Mouse (Mus musculus): ENCODE measurements around the gene Fcna.

The Fcna gene

DNA sequence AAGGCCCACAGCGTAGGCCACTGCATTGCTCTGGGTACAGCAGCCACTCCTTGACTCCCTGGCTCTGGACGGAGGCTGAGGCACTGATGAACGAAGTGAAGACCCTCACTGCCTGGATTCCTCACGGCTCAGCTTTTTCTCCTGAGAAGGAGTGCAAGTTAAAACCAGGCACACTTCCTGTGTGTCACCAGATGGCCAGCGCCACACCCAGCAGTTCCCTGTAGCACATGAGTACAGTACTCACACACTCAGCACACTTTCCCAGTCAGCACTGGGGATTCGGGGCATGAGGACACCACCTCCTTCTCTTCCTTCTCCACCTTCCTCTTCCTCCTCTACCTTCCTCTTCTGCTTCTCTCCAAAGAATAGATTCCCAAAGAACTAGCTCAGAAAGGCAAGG is at the start of gene Fcna:
TSS of gene Fcna (minus strand) at position 220 of the 400 bp plus-strand sequence.
- no peak for DNase-seq

DNA sequence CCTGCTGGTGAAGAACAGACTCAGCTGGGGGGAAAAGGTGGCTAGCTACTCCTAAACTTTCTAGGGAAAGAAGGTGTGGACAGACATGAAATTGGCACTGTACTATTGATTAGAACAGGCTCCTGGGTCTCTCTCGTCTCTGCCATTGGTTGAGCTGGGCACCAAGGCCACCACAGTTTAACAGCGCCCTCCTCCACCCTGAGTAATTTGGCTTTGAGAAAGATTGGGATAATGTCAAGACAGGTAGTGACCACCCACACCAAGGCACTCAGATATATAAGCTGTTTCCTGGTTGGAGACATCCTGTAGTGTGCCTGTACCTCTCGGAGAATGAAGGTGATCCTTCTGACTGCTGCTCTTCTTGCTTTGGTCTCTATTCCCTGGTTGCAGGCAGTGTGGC is 48.7 kb upstream of the Fcna start, which contains the start of gene Lcn6:
TSS of gene Lcn6 (plus strand) at position 301 of the 400 bp plus-strand sequence.
- DNase-seq = no peak

DNA sequence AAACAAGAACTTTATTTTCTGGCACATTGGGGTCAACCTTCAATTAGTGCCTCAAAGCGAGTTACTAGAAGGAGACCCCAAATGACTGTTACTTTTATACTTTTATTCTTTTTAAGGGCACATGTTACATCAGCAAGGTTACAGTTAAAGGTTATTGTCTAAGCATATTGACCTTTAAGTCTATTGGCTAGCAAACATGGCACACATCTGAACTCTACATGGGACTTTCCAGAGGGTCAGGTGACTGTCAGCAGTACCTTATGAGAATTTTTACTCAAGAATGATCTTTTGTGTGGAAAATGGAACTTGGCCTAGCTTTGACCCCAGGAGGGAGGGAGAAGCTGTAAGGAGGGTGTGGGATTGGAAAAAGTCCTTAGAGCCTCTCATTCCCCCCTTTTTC is 38.7 kb upstream of the Fcna start:
- DNase-seq = no peak

GRCm38 (mm10) chr2:25664125-25664524 is 36.3 kb upstream of the Fcna start:
- DNase-seq = no peak

DNA sequence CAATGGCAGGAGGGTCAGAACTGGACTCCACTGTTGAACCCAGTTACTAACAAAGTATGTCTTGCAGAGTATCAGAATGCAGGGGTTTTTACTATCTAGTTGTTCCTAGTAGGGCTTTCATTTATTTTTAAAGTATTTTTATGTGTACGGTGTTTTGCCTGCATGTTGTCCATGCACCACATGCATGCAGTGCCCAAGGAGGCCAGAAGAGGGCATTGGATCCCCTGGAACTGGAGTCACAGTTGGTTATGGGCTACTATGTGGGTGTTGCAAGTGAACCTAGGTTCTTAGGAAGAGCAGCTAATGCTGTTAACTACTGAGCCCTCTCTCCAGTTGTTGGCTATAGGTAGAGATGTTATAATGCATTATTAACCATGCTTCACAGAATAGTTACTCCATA is 35.7 kb upstream of the Fcna start:
- peak; percentile 20 for DNase-seq

DNA sequence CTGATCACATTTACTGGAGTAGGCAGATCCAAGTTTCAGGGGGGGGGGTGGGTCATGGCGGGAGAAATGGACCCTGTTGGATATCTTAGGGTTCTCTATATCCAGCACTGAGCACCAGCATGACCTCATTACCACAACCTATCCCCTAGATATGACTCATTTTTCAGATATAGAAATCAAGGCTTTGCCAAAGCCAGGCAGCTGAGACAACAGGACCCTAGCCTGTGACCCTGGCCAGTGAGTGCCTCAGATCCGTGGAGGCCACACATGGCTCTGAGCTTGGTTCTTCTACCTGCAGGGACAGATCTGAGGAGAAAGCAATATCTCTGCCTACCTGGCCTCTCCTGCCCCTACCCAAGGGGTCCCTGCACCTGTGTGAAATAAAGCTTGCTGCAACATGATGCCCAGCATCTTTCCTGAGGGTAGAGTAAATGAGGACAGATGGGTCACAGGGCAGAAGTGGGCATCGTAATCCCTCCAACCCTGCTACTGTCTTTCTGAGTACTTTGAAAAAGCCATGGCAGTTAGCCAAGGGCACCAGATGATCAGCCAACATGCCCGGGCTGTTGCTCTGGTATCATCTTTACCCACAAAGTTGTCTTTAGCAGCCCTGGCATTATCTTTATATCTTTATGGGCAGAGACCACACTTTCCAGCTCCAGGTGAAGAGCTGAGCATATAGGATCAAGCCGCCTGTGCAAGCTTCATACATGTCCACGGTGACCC is 33.6 kb upstream of the Fcna start:
- no peak for DNase-seq

GRCm38 (mm10) chr2:25660279-25660678 is 32.4 kb upstream of the Fcna start:
- no peak for DNase-seq

DNA sequence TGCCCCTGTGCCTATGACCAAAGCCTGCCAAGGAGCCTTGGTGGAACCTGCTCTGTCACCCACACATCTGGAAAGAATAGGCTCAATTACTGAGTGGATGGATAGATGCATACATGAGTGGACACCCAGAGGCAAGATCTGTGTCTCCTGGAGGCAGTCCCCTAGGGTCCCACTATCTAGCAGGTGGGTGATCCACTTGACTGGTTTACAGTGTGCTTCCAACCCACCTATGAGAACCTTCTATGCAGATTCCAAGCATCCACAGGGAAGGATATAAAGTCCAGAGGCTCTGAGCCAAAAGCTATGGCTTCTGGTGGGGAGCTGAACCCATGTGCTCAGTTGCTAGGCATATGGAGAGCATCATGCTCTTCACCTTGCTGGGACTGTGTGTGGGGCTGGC is 29.8 kb upstream of the Fcna start, which contains the start of gene Lcn5:
TSS of gene Lcn5 (plus strand) at position 301 of the 400 bp plus-strand sequence.
- DNase-seq = no peak

DNA sequence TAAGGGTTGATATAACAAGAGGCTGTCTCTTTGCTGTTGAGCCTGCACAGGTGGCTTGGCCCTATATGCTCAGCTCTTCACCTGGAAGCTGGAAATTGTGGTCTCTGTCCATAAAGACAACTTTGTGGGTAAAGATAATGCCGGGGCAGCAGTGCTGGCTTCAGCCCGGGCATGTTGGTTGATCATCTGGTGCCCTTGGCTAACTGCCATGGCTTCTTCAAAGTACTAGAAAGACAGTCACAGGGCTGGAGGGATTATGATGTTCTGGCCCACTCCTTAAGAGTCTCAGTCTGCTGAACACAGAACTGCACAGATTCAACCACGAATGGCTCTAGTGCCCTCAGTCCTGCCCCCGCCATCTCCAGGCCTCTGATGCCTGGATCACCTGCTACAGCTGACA is 29.4 kb upstream of the Fcna start:
- peak; percentile 31 for DNase-seq

- DNase-seq = no peak
Observed at GRCm38 (mm10) chr2:25656691-25657090, 28.9 kb upstream of the Fcna start.

DNA sequence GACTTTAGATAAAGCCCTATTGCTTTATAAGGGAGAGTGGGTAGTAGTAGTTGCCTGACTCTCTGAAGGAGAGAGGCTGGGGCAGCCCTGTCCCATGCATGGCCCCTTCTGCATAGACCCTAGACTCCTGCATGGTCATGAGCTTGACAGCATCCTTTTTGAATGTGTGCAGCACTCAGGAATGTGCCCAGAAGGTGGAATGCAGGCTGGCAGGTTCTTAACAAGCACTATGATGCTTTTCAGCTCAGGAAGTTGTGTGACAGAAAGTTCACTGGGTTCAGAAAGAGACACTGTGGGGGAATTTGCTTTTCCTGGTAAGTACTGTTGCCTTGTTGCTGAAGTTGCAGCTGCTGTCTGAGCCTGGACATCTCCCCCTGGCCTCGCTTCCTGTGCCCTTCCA is 26.7 kb upstream of the Fcna start:
- DNase-seq = no peak

- no peak for DNase-seq
Observed at GRCm38 (mm10) chr2:25652902-25653301, 25.1 kb upstream of the Fcna start, which contains the start of gene Lcn8. TSS of gene Lcn8 (plus strand) at chr2:25653120.

DNA sequence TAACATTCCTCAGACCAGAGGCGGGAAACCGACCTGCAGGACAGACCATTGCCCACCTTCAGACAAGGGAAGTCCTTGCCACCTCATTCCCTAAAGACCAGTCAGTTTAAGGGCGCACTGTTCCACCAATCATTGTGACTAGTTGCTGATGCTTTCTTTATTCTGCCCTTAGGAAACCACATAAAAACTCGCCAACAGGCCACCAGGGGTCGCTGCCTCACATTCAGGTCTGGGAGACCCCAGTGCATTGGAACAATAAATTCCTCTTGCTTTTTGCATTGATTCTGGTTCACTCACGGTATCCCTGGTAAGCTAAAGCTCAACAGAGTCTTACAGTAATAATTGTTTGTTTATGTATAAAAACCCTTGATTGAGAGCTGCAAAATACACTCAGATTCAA is 12.1 kb upstream of the Fcna start:
- DNase-seq = no peak

DNA sequence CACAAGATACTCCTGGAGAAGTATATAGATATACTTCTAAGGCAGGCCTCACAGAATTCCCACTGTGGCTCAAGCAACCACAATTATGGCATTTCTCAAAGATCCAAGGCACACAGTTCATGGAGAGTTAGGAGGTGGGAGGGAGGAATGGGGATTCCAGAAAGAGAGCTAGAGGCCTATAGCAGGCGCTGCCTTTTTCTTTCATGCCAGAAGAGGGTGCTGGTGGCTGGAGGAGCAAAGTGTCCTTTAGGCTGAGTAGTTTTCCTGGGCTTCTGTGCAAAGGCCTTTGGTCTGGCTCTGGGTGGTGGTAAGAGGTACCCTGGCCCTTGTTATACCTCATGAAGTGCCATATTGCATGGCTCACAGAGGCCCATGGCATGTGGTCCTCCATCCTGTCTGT is 6.2 kb upstream of the Fcna start:
- DNase-seq = no peak

DNA sequence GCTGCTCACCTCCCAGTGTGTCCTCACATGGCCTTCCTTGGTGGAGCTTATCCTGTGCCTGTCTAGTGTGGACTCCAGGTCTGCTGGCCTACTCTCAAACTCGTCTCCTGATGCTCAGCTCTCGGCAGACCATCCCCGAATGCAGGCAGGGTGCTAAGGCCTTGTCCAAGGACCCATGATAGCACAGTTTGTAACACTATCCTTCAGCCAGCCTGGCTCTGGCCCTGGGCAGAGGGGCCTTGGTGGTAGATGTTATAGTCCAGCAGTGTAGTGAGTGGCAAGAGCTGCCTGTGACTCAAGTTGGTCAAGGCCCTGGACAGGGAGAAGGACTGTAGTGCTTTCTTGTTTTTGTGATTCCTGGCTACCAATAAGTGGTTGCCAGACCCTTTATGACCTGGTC is 5.8 kb upstream of the Fcna start:
- no peak for DNase-seq

GRCm38 (mm10) chr2:25628738-25629137 is 908 bp upstream of the Fcna start:
- no peak for DNase-seq

- no peak for DNase-seq
Observed at GRCm38 (mm10) chr2:25625986-25626385, 1.8 kb downstream of the Fcna start.

- DNase-seq = peak; percentile 89
Observed at GRCm38 (mm10) chr2:25621229-25622200, 6.3 kb downstream of the Fcna start, which contains the start of gene Tmem141. TSS of gene Tmem141 (minus strand) at chr2:25622005.

DNA sequence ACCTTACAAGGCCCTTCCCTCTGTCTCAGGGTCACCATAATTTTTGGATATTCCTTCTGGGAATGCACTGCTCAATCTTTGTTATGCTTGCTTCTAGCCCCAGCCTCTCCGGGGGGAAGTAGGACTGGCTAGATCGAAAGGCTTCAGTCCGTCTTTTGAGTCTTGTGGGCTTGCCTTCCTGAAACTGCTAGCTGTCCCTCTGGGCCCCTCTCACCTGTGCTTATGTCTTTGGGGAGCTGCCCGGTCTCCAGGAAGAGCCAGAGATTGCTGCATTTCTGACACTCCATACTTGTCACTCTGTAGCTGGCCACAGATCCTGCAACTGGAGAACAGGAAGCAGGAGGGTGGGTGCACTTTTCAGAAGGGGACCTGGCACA is 7.0 kb downstream of the Fcna start:
- no peak for DNase-seq

GRCm38 (mm10) chr2:25620386-25620785 is 7.4 kb downstream of the Fcna start:
- DNase-seq = peak; percentile 10

DNA sequence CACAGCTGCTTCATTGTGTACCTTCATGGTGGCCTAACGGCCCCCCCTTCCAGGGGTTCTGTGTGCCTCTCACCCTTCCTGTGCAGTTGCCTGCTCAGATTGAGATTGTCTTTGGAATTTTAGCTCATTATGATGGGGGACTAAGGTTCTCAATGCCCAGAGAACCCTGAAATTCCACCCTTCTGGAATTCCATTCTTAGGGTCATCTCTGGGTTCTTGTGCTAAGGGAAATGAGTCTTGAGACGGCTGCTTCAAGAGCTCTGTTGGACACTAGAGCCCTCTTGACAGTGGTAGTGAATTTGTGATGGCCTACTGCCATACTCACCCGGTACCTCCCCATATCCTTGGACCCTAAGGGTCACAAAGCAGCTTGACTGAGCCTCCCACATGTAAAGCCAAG is 10.3 kb downstream of the Fcna start, which contains the start of gene Ccdc183:
TSS of gene Ccdc183 (minus strand) at position 101 of the 400 bp plus-strand sequence.
- no peak for DNase-seq

DNA sequence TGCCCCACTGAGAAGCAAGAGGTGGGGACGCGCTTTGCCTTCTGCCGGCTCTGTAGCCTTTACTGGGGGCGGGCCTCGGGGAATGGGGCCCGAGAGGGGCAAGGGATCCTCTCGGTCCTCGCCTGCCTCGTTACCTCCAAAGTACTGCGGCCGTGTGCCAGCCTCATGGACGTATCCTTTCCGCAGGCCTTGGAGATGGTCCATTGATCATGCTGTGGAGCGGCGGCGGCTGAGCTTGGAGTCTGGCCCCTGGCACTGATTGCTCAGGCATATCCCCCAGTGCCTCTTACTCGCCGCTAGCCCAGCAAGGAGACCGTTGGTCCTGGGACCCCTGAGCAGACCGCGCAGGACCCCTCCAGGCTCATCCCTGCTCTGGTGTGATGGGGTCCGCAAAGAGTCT is 11.4 kb downstream of the Fcna start:
- DNase-seq = no peak

DNA sequence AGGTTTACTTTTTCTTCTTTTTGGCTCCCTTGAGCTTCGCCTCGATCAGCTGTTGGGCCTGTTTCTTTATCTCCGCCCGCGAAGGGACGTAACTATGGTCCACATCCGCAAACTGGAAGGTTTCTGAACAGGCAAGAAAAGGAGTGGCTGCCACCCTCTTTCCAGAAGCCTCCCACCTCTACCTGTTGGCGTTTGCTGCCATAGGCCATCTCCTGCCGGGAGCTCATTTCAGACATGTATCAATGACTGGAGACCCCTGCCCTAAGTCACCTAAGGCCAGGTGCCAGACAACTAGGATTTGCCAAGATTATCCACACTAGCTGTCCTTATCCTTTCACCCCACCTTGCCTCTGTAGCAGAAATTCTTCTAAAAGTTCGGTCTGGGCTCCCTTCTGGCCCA is 19.2 kb downstream of the Fcna start:
- no peak for DNase-seq

Data from cerebellum, adult 8-10 months (tissue).